Mouse (Mus musculus): ENCODE results near the gene Selp.

Gene Selp

DNA sequence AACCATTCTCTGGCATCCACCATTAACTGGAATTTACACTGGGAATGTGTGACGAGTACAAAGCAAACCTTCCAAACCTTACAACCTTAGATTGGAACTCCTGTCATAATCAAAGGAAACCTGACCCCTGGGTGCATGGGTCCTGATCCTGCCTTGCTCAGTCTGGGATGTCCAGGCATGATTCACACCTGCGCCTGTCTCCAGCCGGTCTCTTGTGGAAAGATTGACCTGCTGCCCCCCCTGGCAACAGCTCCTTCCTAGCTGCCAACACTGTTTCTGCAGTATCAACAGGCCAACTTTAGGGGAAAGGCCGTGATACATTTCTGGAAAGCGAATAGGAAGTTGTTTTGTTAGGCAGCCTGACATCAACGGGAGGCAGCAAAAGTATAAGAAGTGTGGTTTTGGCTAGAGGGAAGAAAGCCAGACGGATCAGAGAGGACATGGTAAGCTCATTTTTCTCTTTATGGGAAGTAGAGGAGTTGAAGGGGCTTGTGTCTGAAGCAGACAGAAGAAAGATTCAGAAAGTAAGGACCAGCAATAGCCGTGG lies at the start of gene Selp:
Gene Selp, plus strand, starts transcription at position 318 of the 547 bp plus-strand sequence.
- DNase-seq (ENCODE audit: low spot score in 2 of 2): no peak

DNA sequence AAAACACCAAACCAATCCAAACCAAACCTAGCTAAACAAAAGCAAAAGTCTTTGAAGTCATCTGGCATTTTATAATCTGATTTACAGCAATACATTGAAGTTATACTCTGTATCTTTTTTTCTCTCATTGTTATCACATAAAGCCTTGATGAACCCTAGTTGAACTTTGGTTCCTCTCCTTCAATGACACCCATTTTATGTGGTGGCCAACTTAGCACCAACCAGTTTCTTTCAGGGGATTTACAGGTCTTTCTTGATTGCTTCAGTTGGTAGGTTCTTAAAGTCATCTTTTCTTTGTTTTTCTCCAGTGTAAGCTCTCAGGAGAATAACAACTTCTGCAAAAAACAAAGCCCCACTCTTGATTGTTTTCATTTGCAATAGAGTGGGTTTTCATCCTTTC lies 45.8 kb upstream of the Selp start:
- no peak for DNase-seq (ENCODE audit: low spot score in 2 of 2)

DNA sequence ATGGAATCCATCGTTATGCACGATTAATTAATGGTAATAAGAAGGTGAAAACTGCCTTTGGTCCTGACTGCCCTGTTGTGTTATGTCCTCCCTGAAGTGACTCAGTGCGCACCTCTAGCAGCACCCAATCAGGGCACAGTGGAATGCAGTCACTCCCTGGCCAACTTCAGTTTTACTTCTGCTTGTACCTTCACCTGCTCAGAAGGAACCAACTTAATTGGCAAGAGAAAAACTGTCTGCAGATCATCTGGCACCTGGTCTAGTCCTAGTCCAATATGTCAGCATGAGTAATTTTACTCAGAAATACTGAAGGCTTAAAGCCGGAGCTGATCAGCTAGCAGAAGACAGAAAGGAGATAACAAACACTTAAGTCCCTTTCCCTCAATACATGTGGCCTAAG lies 44.6 kb upstream of the Selp start:
- no peak for DNase-seq (ENCODE audit: low spot score in 2 of 2)

DNA sequence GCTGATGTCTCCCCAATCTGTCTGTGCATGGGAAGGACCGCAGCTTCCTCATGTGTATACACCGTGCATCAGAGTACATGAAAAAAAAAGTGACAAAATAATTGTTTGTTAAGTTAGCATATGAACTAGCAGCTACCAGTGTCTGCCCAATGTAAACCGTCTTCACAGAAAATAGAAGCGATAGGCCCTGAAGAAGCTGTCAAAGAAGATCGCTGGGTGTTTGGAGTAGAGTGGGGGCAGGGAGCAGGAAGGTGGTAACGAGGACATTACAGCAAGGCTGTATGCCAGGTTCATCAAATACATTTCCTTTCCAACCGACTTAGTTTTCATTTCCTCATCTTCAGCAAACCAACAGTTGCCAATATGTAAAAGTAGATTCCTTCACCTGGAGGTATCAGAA lies 44.0 kb upstream of the Selp start:
- DNase-seq (ENCODE audit: low spot score in 2 of 2): no peak

DNA sequence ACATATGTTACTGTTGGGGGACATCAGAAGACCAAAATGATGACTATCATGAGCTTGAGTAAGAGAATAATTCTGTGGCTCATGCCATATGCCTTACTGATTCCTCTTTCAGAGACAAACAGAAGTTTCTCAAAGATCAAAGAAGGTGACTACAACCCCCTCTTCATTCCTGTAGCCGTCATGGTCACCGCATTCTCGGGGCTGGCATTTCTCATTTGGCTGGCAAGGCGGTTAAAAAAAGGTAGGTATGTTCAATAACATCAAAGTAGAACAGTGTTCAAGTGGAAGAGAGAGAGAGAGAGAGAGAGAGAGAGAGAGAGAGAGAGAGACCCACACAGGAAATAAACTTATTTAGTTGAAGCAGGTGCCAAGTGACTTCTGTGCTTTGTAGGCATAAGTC lies 43.1 kb upstream of the Selp start:
- no peak for DNase-seq (ENCODE audit: low spot score in 2 of 2)

DNA sequence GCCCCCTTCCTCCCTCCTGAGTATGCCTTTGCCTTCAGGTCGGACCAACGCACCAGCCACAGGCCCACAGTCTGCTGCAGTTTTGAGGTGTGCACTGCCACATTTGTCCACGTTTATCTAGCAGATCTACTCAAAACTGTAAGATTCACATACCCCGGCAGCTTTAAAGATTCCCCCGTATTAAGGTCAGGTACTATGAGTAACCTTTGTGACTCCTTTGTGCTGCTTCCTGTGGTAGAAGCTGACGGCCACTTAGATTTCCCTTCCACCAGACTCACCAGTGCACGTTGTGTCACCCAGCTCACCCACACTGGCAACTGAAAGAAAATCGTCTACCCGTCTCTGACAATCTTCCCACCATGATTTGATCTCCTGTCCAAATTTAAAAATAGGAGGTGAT lies 42.0 kb upstream of the Selp start:
- DNase-seq (ENCODE audit: low spot score in 2 of 2): no peak

DNA sequence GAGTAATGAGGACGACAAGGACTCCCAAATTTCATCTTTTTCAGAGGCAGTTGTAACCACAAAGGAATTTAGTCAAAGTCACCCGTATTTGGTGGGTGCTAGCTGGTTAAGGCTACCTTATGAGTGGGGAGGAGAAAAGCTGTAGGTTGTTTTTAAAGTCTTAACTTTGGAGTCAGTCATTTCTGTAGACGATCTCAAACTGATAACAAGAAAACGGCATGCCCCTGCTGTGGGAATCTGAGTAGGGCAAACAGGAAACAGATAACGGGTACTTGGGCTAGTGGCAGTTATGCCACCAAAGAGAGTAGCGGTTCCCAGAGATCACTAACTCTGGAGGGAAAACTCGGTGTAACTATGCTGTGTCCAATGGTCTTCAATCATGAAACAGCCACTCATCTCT lies 41.3 kb upstream of the Selp start:
- DNase-seq (ENCODE audit: low spot score in 2 of 2): no peak

DNA sequence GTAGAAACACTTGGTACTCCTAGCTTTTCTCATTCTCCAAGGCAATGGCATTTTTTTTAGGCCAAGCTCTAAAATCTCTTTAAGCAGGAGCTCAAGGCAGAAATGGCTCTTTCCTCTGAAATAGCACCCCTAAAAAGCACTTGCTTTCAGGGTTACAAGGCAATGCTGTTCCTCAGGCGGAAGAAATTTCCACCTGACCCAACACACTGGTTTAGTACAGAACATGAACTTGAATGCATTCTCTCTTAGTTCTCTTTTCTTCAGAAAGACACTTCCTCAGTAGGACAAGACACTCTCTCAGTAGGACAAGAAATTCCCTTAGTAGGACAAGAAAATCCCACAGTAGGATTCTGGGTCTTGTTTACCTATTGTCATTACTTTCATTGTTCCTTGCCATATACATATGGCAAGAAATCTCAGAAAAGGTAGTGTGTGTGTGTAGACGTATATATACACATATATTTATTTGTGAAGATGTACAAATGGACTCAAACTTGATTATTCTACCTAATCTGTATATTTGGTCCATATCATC lies 40.4 kb upstream of the Selp start:
- DNase-seq (ENCODE audit: low spot score in 2 of 2): no peak

DNA sequence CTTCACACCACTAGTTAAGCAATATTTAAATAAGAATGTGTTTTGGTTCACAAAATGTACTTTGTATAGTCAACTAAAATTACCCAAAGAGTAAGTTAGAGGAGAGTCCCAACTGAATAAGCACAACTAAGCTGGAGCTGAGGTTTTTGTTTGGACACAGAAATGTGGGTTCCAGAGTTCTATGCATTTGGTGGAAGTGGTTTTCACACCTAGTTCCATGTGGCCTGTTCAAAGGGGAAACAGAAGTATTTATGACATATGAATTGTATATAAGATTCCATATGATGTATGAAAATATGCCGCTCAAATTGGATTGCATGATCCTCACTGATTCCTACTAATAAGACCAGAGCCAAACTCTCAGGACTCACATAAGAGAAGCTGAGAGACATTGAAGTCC lies 39.6 kb upstream of the Selp start:
- DNase-seq (ENCODE audit: low spot score in 2 of 2): no peak

DNA sequence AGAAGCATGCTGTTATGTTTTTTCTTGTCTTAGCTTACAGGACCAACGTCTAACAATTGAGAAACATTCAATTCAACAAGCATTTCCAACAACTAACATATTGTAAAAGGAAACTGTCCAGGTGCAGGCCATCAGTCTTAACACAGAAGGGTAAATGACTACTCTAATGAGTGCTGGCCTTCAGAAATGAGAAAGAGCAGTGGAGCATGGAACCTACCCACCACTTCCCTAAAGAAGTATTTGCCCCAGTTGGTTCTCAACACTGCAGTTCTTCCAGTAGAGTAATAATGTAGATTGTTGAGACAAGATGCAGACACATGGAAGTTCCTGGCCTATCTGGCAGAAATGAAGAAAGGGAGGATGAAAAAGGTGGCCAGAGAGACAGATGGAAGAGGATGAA lies 38.6 kb upstream of the Selp start:
- DNase-seq (ENCODE audit: low spot score in 2 of 2): no peak

DNA sequence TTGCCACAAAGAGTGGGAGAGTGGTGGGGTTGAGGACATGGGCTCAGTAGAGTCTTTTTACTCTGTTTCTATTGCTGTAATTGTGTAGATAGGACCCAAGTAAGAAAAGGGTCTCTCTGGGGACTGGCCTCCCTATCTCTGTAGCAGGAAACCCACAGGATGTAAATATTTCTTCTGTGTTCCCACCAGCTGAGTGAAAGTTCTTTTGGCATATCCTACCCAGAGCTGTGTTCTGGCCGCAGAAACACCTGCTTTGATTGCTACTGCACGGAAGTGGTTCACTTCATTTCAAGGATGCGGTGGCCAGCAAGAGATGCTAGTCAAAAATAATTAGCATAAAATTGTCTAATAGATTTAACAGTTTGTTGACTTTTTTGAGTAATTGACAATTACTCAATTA lies 38.0 kb upstream of the Selp start:
- DNase-seq (ENCODE audit: low spot score in 2 of 2): no peak

DNA sequence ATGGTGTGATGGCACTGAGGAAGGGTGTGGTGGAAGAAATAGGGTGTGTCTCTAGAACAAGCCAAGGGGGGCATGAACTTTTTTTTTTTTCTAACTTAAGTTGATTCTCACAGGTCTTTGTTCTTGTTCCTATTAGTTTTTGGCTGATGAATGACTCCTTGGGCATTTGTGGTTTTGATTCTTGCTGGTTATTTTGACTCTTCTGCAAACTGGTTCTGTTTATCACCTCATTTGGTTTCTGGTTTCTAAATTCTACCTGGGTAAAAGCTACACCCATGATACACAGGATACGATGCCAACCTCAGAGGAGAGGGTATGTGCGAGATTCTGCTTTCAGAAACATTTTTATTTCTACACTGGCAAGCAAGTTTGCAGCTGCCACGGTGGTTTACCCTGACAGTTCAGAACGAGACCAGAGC lies 36.7 kb upstream of the Selp start:
- no peak for DNase-seq (ENCODE audit: low spot score in 2 of 2)

DNA sequence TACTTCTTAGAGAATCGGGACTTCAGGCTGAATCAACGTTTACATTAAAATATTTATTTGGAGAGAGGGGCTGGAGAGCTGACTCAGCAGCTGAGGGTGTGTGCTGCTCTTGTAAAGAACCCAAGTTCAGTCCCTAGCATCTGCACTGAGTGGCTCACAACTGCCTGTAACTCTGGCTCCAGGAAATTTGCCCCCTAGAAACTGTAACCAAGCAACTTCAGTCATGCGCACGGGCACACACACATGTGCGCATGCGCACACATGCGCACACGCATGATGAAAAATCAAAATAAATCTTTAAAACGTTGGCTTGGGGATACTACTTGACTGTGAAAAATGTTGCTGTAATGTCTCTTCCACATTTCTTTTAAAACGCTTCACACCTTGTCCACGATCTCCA lies 36.0 kb upstream of the Selp start:
- no peak for DNase-seq (ENCODE audit: low spot score in 2 of 2)

DNA sequence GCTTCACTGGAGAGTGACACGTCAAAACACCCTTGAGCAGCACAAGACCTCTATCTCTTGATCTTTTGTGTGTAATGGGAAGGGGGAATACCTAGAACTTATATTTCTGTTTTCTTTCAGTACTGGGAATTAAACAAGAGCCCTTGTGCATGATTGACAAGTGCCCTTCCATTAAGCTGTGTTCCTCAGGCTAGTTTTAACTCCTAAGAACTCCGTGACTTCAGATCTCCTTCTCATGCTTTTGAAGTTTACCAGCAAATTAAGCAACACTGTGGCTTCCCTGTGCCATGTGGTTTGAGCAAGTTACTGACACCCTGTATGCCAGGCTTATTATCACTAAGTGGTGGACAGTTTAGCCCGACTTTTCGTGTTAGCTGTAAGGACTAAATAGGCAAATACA lies 32.0 kb upstream of the Selp start:
- no peak for DNase-seq (ENCODE audit: low spot score in 2 of 2)

DNA sequence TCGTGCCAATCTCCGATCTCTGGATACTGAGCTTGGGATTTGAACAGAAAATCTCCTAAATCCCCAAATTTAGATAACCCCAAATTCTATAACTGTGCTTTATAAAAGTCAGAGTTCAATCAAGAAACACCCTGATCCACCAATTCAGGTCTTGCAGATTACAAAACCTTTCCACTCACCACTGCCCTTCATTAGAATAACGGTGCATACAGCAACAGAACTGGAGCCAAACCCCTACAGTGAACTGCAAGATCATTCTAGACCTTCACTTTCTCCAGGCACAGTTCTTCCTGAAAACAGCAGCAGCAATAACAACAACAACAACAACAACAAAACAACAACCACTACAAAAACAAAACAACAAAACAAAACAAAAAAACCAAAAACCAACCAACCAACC lies 28.3 kb upstream of the Selp start:
- DNase-seq (ENCODE audit: low spot score in 2 of 2): no peak

DNA sequence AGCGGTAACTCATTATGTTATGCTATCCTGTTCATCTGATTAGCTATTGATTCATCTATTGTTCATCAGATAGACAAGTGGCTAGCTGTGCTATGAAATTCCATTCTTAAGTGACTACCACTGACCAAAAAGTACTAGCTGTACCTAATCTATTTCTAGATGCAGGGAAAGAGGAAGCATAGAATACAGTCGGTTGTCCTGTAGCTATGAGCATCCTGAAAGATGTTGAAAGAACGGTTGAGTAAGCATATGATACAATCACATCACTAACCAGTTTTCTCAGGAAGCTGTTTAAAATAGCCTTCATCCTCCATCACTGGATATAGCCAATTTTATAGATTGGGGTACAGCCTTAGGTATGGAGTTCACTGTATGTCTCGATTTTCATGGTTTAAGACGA lies 27.2 kb upstream of the Selp start:
- no peak for DNase-seq (ENCODE audit: low spot score in 2 of 2)

DNA sequence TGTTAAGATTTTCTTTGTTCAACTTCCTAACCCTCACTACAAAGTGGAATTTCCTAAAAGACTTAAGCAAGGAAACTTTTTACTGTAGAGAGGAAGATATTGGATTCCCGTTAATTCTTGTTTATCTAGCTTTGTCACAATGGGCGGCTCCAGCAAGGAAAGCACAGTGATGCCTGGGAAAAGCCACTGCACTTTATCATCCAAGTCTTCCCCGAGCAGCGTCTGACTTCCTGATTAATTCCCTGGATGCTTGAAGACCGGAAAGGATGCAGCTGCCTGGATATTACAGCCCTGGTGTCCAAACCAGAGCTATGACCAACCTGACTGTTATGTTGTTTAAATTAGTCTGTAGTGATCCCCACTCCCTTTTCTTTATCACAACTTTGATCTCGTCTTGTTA lies 18.3 kb upstream of the Selp start:
- DNase-seq (ENCODE audit: low spot score in 2 of 2): peak; percentile 9 to 21

DNA sequence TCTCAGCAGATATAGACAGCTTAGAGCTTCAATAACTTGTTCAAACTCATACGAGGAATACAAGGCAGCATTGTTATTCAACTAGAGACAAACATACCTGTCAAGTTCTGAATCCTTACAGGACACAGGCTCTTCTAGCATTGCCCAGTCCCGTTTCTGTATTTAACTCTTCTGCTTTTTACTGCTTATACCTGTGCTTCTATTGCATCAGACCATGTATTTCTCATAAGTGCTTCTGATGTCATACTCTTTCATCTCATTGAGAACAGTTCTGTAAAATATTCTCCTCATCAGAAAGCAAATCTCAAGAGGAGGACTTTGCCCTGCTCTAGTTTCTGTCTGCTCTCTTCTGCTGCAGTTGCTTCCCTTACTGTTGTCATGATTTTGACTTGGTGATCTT lies 17.2 kb upstream of the Selp start:
- no peak for DNase-seq (ENCODE audit: low spot score in 2 of 2)

DNA sequence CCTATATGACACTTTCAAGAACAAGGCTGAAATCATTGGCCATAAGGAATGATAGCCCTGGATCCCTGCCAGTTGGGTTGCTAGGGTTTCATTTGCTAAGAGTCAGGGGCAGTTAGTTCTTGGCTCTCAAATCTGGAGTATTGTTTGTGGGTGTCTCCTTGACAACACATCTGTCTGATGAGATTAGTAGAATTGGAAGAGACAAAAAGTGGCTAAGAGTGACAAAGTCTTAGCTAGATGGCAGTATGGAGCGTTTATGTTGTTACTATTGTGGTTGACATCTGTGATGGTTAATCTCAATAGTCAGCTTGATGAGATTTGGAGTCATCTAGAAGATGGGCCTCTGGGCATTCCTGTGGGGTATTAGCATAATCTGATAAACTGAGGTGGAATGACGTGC lies 16.7 kb upstream of the Selp start:
- DNase-seq (ENCODE audit: low spot score in 2 of 2): no peak

DNA sequence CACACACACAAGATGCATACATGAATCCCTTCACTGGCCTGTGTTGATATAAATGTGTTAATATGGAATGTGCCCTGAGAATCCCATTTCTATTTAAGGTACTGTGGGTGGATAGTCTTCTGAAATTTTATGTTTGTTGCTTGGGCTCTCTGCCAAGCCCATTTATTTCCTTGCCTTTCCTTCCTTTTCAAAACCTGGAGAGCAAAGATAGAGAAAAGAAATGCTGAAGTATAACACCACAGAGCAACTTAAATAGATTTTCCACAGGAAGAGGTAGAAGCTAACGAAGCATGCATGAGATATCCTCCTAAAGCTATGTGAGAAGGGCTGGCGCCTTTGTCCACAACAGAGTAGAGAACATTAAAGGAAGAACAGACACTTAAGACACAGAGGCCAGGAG lies 5.3 kb upstream of the Selp start:
- no peak for DNase-seq (ENCODE audit: low spot score in 2 of 2)

DNA sequence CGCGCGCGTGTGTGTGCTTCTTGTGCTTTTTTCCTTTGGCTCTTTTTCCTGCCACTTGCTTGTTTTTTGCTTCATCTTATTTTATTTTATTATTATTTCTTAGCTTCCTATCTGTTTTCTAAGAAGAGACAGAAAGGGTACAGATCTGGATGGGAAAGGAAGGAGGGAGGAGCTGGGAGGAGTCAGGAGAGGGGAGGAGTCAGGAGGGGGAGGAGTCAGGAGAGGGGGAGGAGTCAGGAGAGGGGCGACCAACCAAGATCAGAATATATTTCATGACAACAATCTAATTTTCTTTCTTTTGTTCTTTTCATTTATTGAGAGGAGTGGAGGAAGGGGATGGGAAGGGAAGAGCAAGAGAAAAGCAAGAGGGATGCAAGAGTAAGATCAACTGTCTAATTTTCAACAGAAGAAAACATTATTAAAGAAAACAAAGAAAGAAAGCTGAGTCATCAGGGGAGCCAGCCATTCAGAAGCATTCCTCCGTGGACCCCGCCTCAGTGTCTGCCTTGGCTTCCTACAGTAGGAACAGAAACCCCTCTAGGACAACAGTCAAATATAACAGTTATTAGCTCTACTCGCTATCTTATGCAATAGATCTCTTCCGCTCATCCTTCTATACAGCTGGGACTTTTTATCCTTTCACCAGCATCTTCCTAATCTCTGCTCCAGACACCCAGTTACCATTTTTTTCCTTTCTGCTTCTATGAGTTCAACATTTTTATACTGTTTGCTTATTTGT lies 4.3 kb upstream of the Selp start:
- DNase-seq (ENCODE audit: low spot score in 2 of 2): no peak

DNA sequence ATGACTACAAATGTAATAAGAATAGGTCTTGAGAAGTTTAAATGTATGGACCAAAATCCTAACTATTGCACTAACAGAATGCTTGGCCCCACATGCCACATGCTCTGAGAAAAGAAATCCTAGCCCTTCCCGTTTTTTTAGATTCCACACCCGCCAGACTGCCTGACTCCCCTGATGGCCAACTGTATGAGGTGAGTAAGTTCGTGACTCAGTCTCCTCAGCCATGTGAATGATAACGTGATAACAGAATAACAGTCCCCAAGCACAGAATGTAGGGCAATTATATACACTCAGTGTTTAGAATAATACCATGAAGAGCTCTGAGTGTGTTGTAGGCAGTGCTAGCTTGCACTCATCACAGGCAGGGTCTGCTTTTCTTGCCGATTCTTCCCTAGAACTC lies 784 bp upstream of the Selp start:
- no peak for DNase-seq (ENCODE audit: low spot score in 2 of 2)

DNA sequence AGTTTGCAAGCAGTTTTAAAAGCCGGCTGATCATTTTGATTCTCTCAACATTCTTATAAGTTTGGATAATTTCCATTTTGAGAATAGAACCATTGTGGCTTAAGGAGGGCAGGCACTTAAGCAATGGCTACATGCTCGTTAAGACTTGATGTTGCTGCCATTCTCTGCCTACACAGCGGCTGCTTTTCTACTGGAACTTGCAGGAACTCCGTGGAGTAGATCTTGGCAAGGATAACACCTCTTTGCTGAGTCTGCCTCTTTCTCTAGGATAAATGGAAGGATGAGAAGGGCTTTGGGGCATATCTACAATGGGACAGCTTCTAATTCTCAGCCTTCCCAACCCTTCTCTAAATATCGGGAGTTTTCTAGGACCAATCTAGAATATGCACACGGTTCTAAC lies 583 bp downstream of the Selp start:
- no peak for DNase-seq (ENCODE audit: low spot score in 2 of 2)

DNA sequence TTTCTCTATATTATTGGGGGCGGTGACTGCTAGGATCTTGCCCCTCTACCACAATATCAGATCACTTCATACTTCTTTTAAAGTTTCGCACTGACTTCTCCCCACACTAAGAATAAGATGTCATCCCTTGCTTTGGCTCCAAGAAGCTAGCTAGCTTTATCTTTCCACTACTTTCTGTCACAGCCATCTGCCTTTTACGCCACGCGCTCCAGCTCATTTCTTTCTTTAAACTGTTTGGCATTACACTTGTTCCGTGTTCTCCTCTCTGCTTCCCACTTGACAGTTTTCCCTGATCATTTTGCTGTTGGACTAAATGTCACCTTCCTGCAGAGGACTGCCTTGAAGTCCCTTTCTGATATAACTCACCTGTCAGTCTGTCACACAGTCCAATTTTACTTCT lies 2.8 kb downstream of the Selp start:
- DNase-seq (ENCODE audit: low spot score in 2 of 2): no peak
